Mouse (Mus musculus) heart, embryonic 13.5 days (tissue): ENCODE results near the gene Ube2d2b. TPM values are rescaled to one million over a fixed set of nuclear protein-coding genes. Genes with fewer than 3 reads are reported as not detected.

ENCODE experiments used
- ATAC-seq: fragments of 200-750 bp; cut with Nextera tagmentation; 2 replicates; pipeline ENCODE4 v1.8.0; 2017; ENCODE audit warnings: moderate TSS enrichment; ENCODE audit not compliant: insufficient number of reproducible peaks, low FRiP score, low TSS enrichment; ENCODE audit errors: extremely low read depth
- H3K27ac ChIP-seq: fragments of 300-500 bp; sonication (generic); replicated peaks from 2 replicates; pipeline ENCODE4 v1.5.1; 2015; ENCODE audit warnings: moderate library complexity, mild to moderate bottlenecking, inconsistent platforms
- H3K27me3 ChIP-seq: fragments of 300-500 bp; sonication (generic); replicated peaks from 2 replicates; pipeline ENCODE4 v1.6.1; 2015; ENCODE audit warnings: mild to moderate bottlenecking, inconsistent platforms
- H3K36me3 ChIP-seq: fragments of 300-500 bp; sonication (generic); 2 replicates; pipeline ENCODE4 v1.6.1; 2015; ENCODE audit warnings: mild to moderate bottlenecking, inconsistent platforms
- H3K4me1 ChIP-seq: fragments of 300-500 bp; sonication (generic); 2 replicates; pipeline ENCODE4 v1.6.1; 2015; ENCODE audit warnings: inconsistent platforms
- H3K4me2 ChIP-seq: fragments of 300-500 bp; sonication (generic); 2 replicates; pipeline ENCODE4 v1.6.1; 2015; ENCODE audit warnings: inconsistent platforms, mild to moderate bottlenecking, moderate library complexity
- H3K4me3 ChIP-seq: fragments of 300-500 bp; sonication (generic); 2 replicates; pipeline ENCODE4 v1.5.1; 2015; ENCODE audit warnings: moderate library complexity, mild to moderate bottlenecking, inconsistent platforms
- H3K9ac ChIP-seq: fragments of 300-500 bp; sonication (generic); 2 replicates; pipeline ENCODE4 v1.6.1; 2015; ENCODE audit warnings: inconsistent platforms, mild to moderate bottlenecking, moderate library complexity
- H3K9me3 ChIP-seq: fragments of 300-500 bp; sonication (generic); 2 replicates; pipeline ENCODE4 v1.6.1; 2016; ENCODE audit warnings: inconsistent platforms
- WGBS: fragments of 180-500 bp; shearing (Covaris S2); methylation state at CpG from one replicate; pipeline ENCODE4 v1.1.7; 2015; ENCODE audit warnings: mixed read lengths; 5-methylcytosine and 5-hydroxymethylcytosine counted together
- polyA plus RNA-seq: library from polyadenylated mRNA; unstranded; fragments of >200 nt; fragmentation: Nextera tagmentation; extraction: Ambion mirVana; gene quantifications from 2 replicates; pipeline ENCODE4 v1.2.1, GENCODE M21; 2015

Gene Ube2d2b
- polyA plus RNA-seq, 1 experiment from 2014 or later, result 0.13 TPM

DNA sequence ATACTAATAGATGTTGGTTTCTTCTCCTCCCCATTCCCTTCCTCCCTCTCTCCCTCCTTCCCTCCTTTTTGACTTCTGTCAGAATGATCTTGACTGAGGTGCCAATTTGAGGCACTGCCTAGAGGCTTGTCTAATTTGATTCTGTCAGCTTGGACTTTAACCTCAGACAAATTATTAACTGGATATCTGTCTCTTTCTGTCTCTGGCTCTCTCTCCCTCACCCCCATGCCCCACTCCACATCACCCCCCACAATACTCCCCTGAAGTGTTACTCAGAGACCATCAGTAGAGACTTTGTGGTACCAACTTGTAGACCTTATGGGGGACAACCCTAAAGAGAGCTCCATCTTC is 45.3 kb downstream of the Ube2d2b start:
- no peak for ATAC-seq
- peak overlapping the region; percentile 64 for H3K9ac ChIP-seq
- H3K4me2 ChIP-seq, result peak overlapping the region; percentile 62
- H3K9me3 ChIP-seq, result no peaks in the 10 kb centered on the region
- H3K4me3 ChIP-seq, result peak overlapping the region; percentile 39; the same call in 1 of the 2 replicates
- peak overlapping the region; percentile 93 for H3K27ac ChIP-seq
- H3K36me3 ChIP-seq, result no peaks in the 10 kb centered on the region
- H3K4me1 ChIP-seq, result peaks cover 48% of the 10 kb centered on the region
- no peaks in the 10 kb centered on the region for H3K27me3 ChIP-seq

DNA sequence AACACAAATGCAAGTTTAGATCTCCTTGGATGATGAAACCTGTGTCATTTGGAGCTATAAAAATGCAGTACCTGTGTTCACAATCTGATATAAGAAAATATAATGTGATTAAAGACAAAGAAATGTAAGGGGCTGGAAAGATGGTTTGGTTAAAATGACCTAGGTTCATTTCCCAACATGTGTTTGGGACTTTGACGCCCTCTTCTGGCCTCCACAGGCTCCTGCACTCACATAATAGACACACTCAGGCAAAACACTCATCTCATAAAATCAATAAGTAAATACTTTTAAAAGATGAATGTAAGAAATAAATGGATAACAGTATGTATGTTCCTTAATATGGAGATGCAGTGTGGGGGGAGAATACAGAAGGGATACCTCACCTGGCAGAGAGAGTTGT is 47.2 kb downstream of the Ube2d2b start:
- Histone ChIP-seq H3K4me3 (no peak overlapping the region), H3K4me1 (peaks cover 41% of the 10 kb centered on the region), H3K9me3 (no peaks in the 10 kb centered on the region), H3K27ac (no peak overlapping the region), H3K4me2 (no peak overlapping the region), H3K27me3 (no peaks in the 10 kb centered on the region), H3K9ac (no peak overlapping the region), H3K36me3 (no peaks in the 10 kb centered on the region)
- 78% methylated on average over 1 of the region's 1 CpGs for WGBS
- no peak for ATAC-seq

DNA sequence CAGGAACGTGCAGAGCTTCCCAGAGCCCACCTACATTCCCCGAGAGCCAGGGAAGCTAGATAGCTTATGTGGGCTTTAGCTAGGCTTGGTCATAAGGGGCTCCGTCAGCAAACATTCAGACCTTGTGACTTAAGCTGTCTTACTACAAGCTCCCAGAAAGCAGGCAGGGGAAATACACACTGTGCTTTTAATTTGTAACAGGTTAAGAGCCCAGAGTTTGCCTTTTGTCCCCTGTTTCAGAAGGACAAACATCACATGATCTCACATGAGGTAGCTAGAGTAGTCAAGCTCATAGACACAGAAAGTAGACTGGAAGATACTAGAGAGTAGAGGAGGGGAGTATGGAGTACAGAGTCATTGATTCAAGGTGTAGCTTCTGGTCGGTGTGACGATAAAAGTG is 50.8 kb downstream of the Ube2d2b start:
- no peak overlapping the region for H3K9ac ChIP-seq
- H3K9me3 ChIP-seq, result no peaks in the 10 kb centered on the region
- H3K4me3 ChIP-seq, result no peak overlapping the region
- H3K36me3 ChIP-seq, result no peaks in the 10 kb centered on the region
- H3K27me3 ChIP-seq, result no peaks in the 10 kb centered on the region
- 69% methylated on average over 5 of the region's 5 CpGs for WGBS
- H3K4me2 ChIP-seq, result no peak overlapping the region
- no peak overlapping the region for H3K27ac ChIP-seq
- no peak for ATAC-seq
- H3K4me1 ChIP-seq, result peaks cover 8% of the 10 kb centered on the region; the same call in 1 of the 2 replicates

Other genes with a start within 250 kb of the Ube2d2b start
- 10.2 and 11.7 TPM in 2 replicates for gene Rpap2, start 232.7 kb upstream of the Ube2d2b start, polyA plus RNA-seq
- gene Glmn, start 232.2 kb upstream of the Ube2d2b start, polyA plus RNA-seq, result 18.7 and 22.9 TPM in 2 replicates
- gene Gfi1, start 104.1 kb upstream of the Ube2d2b start, polyA plus RNA-seq, result not detected in 2 replicates
- 45.7 and 49.0 TPM in 2 replicates for gene Evi5, start 45.0 kb downstream of the Ube2d2b start, polyA plus RNA-seq
- gene Rpl5, start 70.4 kb downstream of the Ube2d2b start, polyA plus RNA-seq, result 49.9 and 50.8 TPM in 2 replicates
- 17.9 and 20.3 TPM in 2 replicates for gene Fam69a, start 157.0 kb downstream of the Ube2d2b start, polyA plus RNA-seq
- gene Mtf2, start 235.6 kb downstream of the Ube2d2b start, polyA plus RNA-seq, result 71.7 and 76.4 TPM in 2 replicates